Mouse (Mus musculus): ENCODE measurements at regions not wholly inside any gene's neighbourhood (a gene's known extent, or its start where the extent isn't known, plus 50 kb on each side); places are given as distances from the start of the nearest gene placed in this dataset.

GRCm38 (mm10) chr14:61701131-61701530 lies 93.9 kb downstream of the Kcnrg start:
- no peak for TF ChIP-seq GATA1 (IDR thresholded peaks at IDR 0.05; ENCODE audit: low read length)
- no peak for TF ChIP-seq TAL1 (IDR thresholded peaks at IDR 0.05; ENCODE audit: low read length)

Measured in erythroblast, embryonic 14.5 days (primary cell).